Mouse (Mus musculus): Measurements from ENCODE around the gene Phc2. TPM values are rescaled to one million over a fixed set of nuclear protein-coding genes. Genes with fewer than 3 reads are reported as not detected.

Gene Phc2
- total and polyA plus RNA-seq, 3 experiments: 23.7 to 65.5 TPM; not detected in 1

GRCm38 (mm10) chr4:128740878-128741277 is 86.4 kb downstream of the Phc2 start:
- H3K27me3 ChIP-seq (ENCODE audit: control insufficient read depth in 1 of 2, insufficient read depth in 2 of 2, low read length in 2 of 2): no peaks in the 10 kb centered on the region
- no peak for TF ChIP-seq MAX (IDR thresholded peaks at IDR 0.05; ENCODE audit: low read length)
- TF ChIP-seq RAD21 (IDR thresholded peaks at IDR 0.05; ENCODE audit: low read depth, low read length): no peak
- no peak for TF ChIP-seq SMC3 (IDR thresholded peaks at IDR 0.05; ENCODE audit: low read depth, low read length)
- TF ChIP-seq NELFE (IDR thresholded peaks at IDR 0.05; ENCODE audit: low read depth, low read length): no peak
- TF ChIP-seq BHLHE40 (IDR thresholded peaks at IDR 0.05; ENCODE audit: borderline replicate concordance, low read depth, low read length): no peak
- no peak for TF ChIP-seq GATA1 (IDR thresholded peaks at IDR 0.05; ENCODE audit: low read depth, low read length)
- no peaks in the 10 kb centered on the region for H3K4me1 ChIP-seq (ENCODE audit: control insufficient read depth in 1 of 2, insufficient read depth in 2 of 2, low read length in 2 of 2)
- no peaks in the 10 kb centered on the region for H3K9me3 ChIP-seq (replicated peaks; ENCODE audit: insufficient read depth, low read length)
- no peaks in the 10 kb centered on the region for H3K79me2 ChIP-seq (ENCODE audit: control insufficient read depth, insufficient read depth, low read length, poor library complexity)
- no peak for DNase-seq (ENCODE audit: low read depth, low spot score)
- no peak overlapping the region for H3K27ac ChIP-seq (ENCODE audit: control insufficient read depth, low read depth, low read length)
- peaks cover 0 to 5% of the 10 kb centered on the region in 2 experiments; a peak in 2 of 4 replicates for H3K36me3 ChIP-seq (ENCODE audit: control insufficient read depth in 1 of 2, insufficient read depth in 2 of 2, low read length in 2 of 2)
- H3K9ac ChIP-seq (ENCODE audit: control insufficient read depth, low read depth, low read length, poor library complexity, severe bottlenecking): no peak overlapping the region
- H3K4me3 ChIP-seq (ENCODE audit: control insufficient read depth in 1 of 2, insufficient read depth in 1 of 2, low read depth in 2 of 2, low read length in 2 of 2): no peak overlapping the region

GRCm38 (mm10) chr4:128741906-128742305 is 87.4 kb downstream of the Phc2 start:
- TF ChIP-seq HCFC1 (IDR thresholded peaks at IDR 0.05; ENCODE audit: low read depth, low read length) (no peak), MAFK (IDR thresholded peaks at IDR 0.05; ENCODE audit: borderline replicate concordance, low read depth, low read length) (no peak), EP300 (IDR thresholded peaks at IDR 0.05; ENCODE audit: low read depth in 1 of 2, low read length in 2 of 2) (no peak), POLR2AphosphoS2 (IDR thresholded peaks at IDR 0.05; ENCODE audit: low read length) (no peak), SIN3A (IDR thresholded peaks at IDR 0.05; ENCODE audit: low read length) (no peak), ZC3H11A (IDR thresholded peaks at IDR 0.05; ENCODE audit: low read depth, low read length) (no peak), RAD21 (IDR thresholded peaks at IDR 0.05; ENCODE audit: low read depth, low read length) (no peak), USF1 (IDR thresholded peaks at IDR 0.05; ENCODE audit: low read depth, low read length) (no peak), E2F4 (IDR thresholded peaks at IDR 0.05; ENCODE audit: borderline replicate concordance, low read depth, low read length) (no peak), ZKSCAN1 (IDR thresholded peaks at IDR 0.05; ENCODE audit: low read depth, low read length) (no peak), TCF12 (IDR thresholded peaks at IDR 0.05; ENCODE audit: low read depth, low read length) (no peak)
- Histone ChIP-seq H3K4me3 (ENCODE audit: control insufficient read depth in 1 of 2, insufficient read depth in 1 of 2, low read depth in 2 of 2, low read length in 2 of 2) (no peak overlapping the region), H3K79me2 (ENCODE audit: control insufficient read depth, insufficient read depth, low read length, poor library complexity) (no peaks in the 10 kb centered on the region), H3K9ac (ENCODE audit: control insufficient read depth, low read depth, low read length, poor library complexity, severe bottlenecking) (no peak overlapping the region), H3K27ac (ENCODE audit: control insufficient read depth, low read depth, low read length) (no peak overlapping the region), H3K9me3 (replicated peaks; ENCODE audit: insufficient read depth, low read length) (no peaks in the 10 kb centered on the region), H3K36me3 (ENCODE audit: control insufficient read depth in 1 of 2, insufficient read depth in 2 of 2, low read length in 2 of 2) (peaks cover 0 to 5% of the 10 kb centered on the region in 2 experiments; a peak in 2 of 4 replicates), H3K4me1 (ENCODE audit: control insufficient read depth in 1 of 2, insufficient read depth in 2 of 2, low read length in 2 of 2) (no peaks in the 10 kb centered on the region), H3K27me3 (ENCODE audit: control insufficient read depth in 1 of 2, insufficient read depth in 2 of 2, low read length in 2 of 2) (no peaks in the 10 kb centered on the region)
- no peak for DNase-seq (ENCODE audit: low read depth, low spot score)

Measured in MEL (cell line).